Mouse (Mus musculus) brain, embryonic 18.5 days (tissue): ENCODE data around the gene Aldh4a1.

ENCODE experiments used
- DNase-seq: peaks from one replicate; pipeline ENCODE4 v3.0.0-alpha.2; 2012; ENCODE audit warnings: low read depth, low spot score

The Aldh4a1 gene

GRCm38 (mm10) chr4:139619765-139620164 lies 2.9 kb upstream of the Aldh4a1 start:
- no peak for DNase-seq

GRCm38 (mm10) chr4:139623434-139624115 lies 909 bp downstream of the Aldh4a1 start:
- DNase-seq: no peak

- no peak for DNase-seq
These were observed 1.4 kb downstream of the Aldh4a1 start for GRCm38 (mm10) chr4:139624116-139624489.

GRCm38 (mm10) chr4:139624706-139625105 lies 2.0 kb downstream of the Aldh4a1 start:
- DNase-seq: no peak

GRCm38 (mm10) chr4:139627361-139627760 lies 4.7 kb downstream of the Aldh4a1 start:
- no peak for DNase-seq

GRCm38 (mm10) chr4:139630171-139630570 lies 7.5 kb downstream of the Aldh4a1 start:
- DNase-seq: no peak

GRCm38 (mm10) chr4:139631141-139631540 lies 8.5 kb downstream of the Aldh4a1 start:
- no peak for DNase-seq

- DNase-seq: no peak
These were observed 9.0 kb downstream of the Aldh4a1 start for GRCm38 (mm10) chr4:139631569-139632253.

GRCm38 (mm10) chr4:139632254-139632580 lies 9.6 kb downstream of the Aldh4a1 start:
- no peak for DNase-seq

- DNase-seq: no peak
These were observed 13.7 kb downstream of the Aldh4a1 start for GRCm38 (mm10) chr4:139636373-139636772.

- no peak for DNase-seq
These were observed 15.2 kb downstream of the Aldh4a1 start for GRCm38 (mm10) chr4:139637847-139638246.

- no peak for DNase-seq
These were observed 15.7 kb downstream of the Aldh4a1 start for GRCm38 (mm10) chr4:139638356-139638755.

GRCm38 (mm10) chr4:139639801-139640200 lies 17.1 kb downstream of the Aldh4a1 start:
- no peak for DNase-seq

- DNase-seq: no peak
These were observed 17.7 kb downstream of the Aldh4a1 start for GRCm38 (mm10) chr4:139640333-139640732.

GRCm38 (mm10) chr4:139640775-139641174 lies 18.1 kb downstream of the Aldh4a1 start:
- no peak for DNase-seq

- DNase-seq: no peak
These were observed 19.3 kb downstream of the Aldh4a1 start for GRCm38 (mm10) chr4:139641829-139642425.

GRCm38 (mm10) chr4:139643972-139644371 lies 21.3 kb downstream of the Aldh4a1 start:
- peak; percentile 32 for DNase-seq

GRCm38 (mm10) chr4:139646916-139647315 lies 24.2 kb downstream of the Aldh4a1 start:
- DNase-seq: no peak

- no peak for DNase-seq
These were observed 27.5 kb downstream of the Aldh4a1 start for GRCm38 (mm10) chr4:139650086-139650743.

- DNase-seq: no peak
These were observed 28.2 kb downstream of the Aldh4a1 start for GRCm38 (mm10) chr4:139650907-139651306.

- DNase-seq: no peak
These were observed 30.6 kb downstream of the Aldh4a1 start, which contains the start of gene Tas1r2 for GRCm38 (mm10) chr4:139653238-139653637. Gene Tas1r2, plus strand, starts transcription at chr4:139653538.

GRCm38 (mm10) chr4:139661897-139662296 lies 39.2 kb downstream of the Aldh4a1 start:
- no peak for DNase-seq
